Mouse (Mus musculus) hematopoietic stem cell, adult 5-6 weeks (primary cell): ENCODE measurements around the gene Avpr2. TPM values are rescaled to one million over a fixed set of nuclear protein-coding genes. Genes with fewer than 3 reads are reported as not detected.

Experiments used
- ATAC-seq, 2 experiments: fragments of 125-278 bp in 1 of 2; replicated peaks in 1 of 2; 2 replicates each; pipeline ENCODE4 v1.8.0; 2016 to 2017; ENCODE audit warnings: inconsistent platforms in 2 of 2, mild to moderate bottlenecking in 2 of 2, moderate number of reproducible peaks in 2 of 2, low read depth in 1 of 2, moderate TSS enrichment in 1 of 2; ENCODE audit not compliant: low FRiP score in 2 of 2, poor library complexity in 2 of 2, severe bottlenecking in 2 of 2, insufficient read depth in 1 of 2, low TSS enrichment in 1 of 2
- total RNA-seq: library from RNA; stranded (forward); fragments of 172-1452, 232-1000 nt; gene quantifications from 2 replicates; pipeline ENCODE4 v1.2.3, GENCODE M21; 2017

Gene Avpr2
- total RNA-seq, 1 experiment from 2014 or later: 0.15 TPM

- no peak for ATAC-seq
These were observed 18.5 kb downstream of the Avpr2 start for GRCm38 (mm10) chrX:73910451-73910850.

GRCm38 (mm10) chrX:73911156-73911555 lies 19.3 kb downstream of the Avpr2 start:
- peak; percentile 12 to 16; a peak in 2 of 4 replicates for ATAC-seq

- peak; percentile 54 to 69 for ATAC-seq
These were observed 19.7 kb downstream of the Avpr2 start for GRCm38 (mm10) chrX:73911588-73911987.

- peak; percentile 93 to 95 for ATAC-seq
These were observed 23.2 kb downstream of the Avpr2 start for GRCm38 (mm10) chrX:73914827-73915703.

- no peak for ATAC-seq
These were observed 25.0 kb downstream of the Avpr2 start for GRCm38 (mm10) chrX:73916945-73917344.

- ATAC-seq: no peak
These were observed 26.7 kb downstream of the Avpr2 start for GRCm38 (mm10) chrX:73918631-73919030.

- ATAC-seq: no peak; a peak in 1 of 4 replicates
These were observed 29.5 kb downstream of the Avpr2 start for GRCm38 (mm10) chrX:73921285-73921822.

GRCm38 (mm10) chrX:73921823-73922549 lies 30.1 kb downstream of the Avpr2 start, which contains the start of the genes Arhgap4 and Naa10:
Gene Arhgap4 (minus strand): TSS chrX:73921870.
Gene Naa10 (minus strand): TSS chrX:73921944.
- ATAC-seq: peak; percentile 98

GRCm38 (mm10) chrX:73922550-73922882 lies 30.6 kb downstream of the Avpr2 start:
- no peak for ATAC-seq

GRCm38 (mm10) chrX:73930402-73931062 lies 38.6 kb downstream of the Avpr2 start, which contains the start of gene Renbp:
Gene Renbp (minus strand): TSS chrX:73930850.
- peak; percentile 87 to 95 for ATAC-seq

GRCm38 (mm10) chrX:73931871-73932270 lies 40.0 kb downstream of the Avpr2 start:
- ATAC-seq: no peak

- no peak for ATAC-seq
These were observed 50.0 kb downstream of the Avpr2 start for GRCm38 (mm10) chrX:73941860-73942259.

GRCm38 (mm10) chrX:73942294-73942693 lies 50.4 kb downstream of the Avpr2 start:
- ATAC-seq: no peak

Other genes starting within 250 kb of the Avpr2 start
- 5.1 and 6.1 TPM in 2 replicates for gene Pnck, start 232.0 kb upstream of the Avpr2 start, total RNA-seq
- gene Slc6a8, start 219.0 kb upstream of the Avpr2 start, total RNA-seq: 0.94 TPM in 1 of 2 replicates, not detected in the other
- gene Bcap31, start 175.9 kb upstream of the Avpr2 start, total RNA-seq: 171 and 203 TPM in 2 replicates
- 8.0 and 18.6 TPM in 2 replicates for gene Abcd1, start 175.5 kb upstream of the Avpr2 start, total RNA-seq
- 0.25 TPM in 1 of 2 replicates, not detected in the other for gene Plxnb3, start 135.0 kb upstream of the Avpr2 start, total RNA-seq
- not detected in 2 replicates for gene Srpk3, start 117.7 kb upstream of the Avpr2 start, total RNA-seq
- 172 and 200 TPM in 2 replicates for gene Idh3g, start 105.2 kb upstream of the Avpr2 start, total RNA-seq
- 106 and 153 TPM in 2 replicates for gene Ssr4, start 105.1 kb upstream of the Avpr2 start, total RNA-seq
- gene Pdzd4, start 67.1 kb upstream of the Avpr2 start, total RNA-seq: 2.9 and 6.4 TPM in 2 replicates
- 1.6 TPM in 1 of 2 replicates, not detected in the other for gene L1cam, start 4.0 kb downstream of the Avpr2 start, total RNA-seq
- 46.5 and 80.0 TPM in 2 replicates for gene Arhgap4, start 29.8 kb downstream of the Avpr2 start, total RNA-seq
- 130 and 136 TPM in 2 replicates for gene Naa10, start 29.8 kb downstream of the Avpr2 start, total RNA-seq
- gene Renbp, start 38.7 kb downstream of the Avpr2 start, total RNA-seq: 13.2 and 53.8 TPM in 2 replicates
- 48.1 and 53.6 TPM in 2 replicates for gene Hcfc1, start 74.3 kb downstream of the Avpr2 start, total RNA-seq
- gene Irak1, start 131.8 kb downstream of the Avpr2 start, total RNA-seq: 60.8 and 66.2 TPM in 2 replicates
- not detected in 2 replicates for gene Opn1mw, start 235.4 kb downstream of the Avpr2 start, total RNA-seq
- gene Mecp2, start 243.3 kb downstream of the Avpr2 start, total RNA-seq: 20.2 and 31.3 TPM in 2 replicates